Mouse (Mus musculus) small intestine, adult 2 months (tissue): Measurements from ENCODE around the gene Spi1.
A peak's percentile ranks its signal among the peaks of the same experiment; 100 is the strongest.

Experiments
- CTCF ChIP-seq: fragments of 200-500 bp; IDR thresholded peaks from 2 replicates; pipeline ENCODE4 v1.5.1; 2012; ENCODE audit warnings: low read depth, mild to moderate bottlenecking, control low read depth, inconsistent platforms, low read length, moderate library complexity, mixed read lengths; ENCODE audit not compliant: insufficient replicate concordance, insufficient read length; ENCODE audit errors: extremely low read depth
- POLR2A ChIP-seq: fragments of 200-500 bp; IDR thresholded peaks from 2 replicates; pipeline ENCODE4 v1.6.1; 2012; ENCODE audit warnings: low read depth, mild to moderate bottlenecking, control low read depth, inconsistent platforms, low read length, moderate library complexity

GRCm38 (mm10) chr2:91070076-91070800, 12.0 kb upstream of the Spi1 start, which contains the start of gene Slc39a13:
- TF ChIP-seq CTCF (peak; percentile 99), POLR2A (peak; percentile 29; the same call in 1 of the 2 replicates)
